11 mouse cellular contexts compared by ENCODE assay signal in the genomic region with DNA sequence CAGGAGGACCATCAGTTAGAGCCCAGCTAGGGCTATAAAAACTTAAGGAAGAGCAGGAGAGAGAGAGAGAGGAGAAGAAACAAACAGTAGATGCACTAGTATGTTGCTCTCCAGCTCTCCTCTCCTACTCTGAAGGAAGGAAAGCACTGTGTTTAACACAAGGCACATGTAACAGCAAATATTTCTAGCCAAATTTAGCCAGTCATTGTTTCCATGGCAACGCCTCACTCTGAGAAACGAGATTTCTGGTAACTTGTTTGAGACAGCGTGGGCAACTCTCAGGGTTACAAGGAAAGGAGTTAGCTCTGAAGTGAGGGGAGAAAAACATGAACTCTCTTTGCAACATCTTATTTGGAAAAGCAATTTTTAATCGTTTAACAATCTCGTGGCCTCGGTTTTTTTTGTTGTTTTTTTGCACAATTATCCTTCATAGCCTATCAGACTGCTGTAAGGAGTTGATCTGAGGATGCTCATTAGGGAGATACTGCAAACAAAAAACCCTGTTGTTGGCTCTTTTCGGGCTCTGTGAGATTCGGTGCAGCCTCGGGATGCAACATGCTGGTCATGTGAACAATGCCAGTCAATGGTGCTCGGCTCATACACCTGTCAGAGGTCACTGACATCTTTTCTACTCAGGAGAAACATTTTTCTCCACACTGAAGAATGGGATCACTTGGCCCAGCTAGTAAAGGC. TPM values are rescaled to one million over a fixed set of nuclear protein-coding genes. Genes with fewer than 3 reads are reported as not detected.
DNase-seq lines count a peak whose midpoint lies in the region; ATAC-seq lines count a peak whose summit lies in the region.
"Had no signal": no experiment of that assay in that cellular context is flagged by ENCODE, and none has a peak within 500 bp of the region (broad histone marks: within the 10 kb centered on the region; RNA-seq: fewer than 3 reads in every experiment).

No protein-coding gene starts in this region.

- peak; percentile 75 for ATAC-seq in forebrain, embryonic 13.5 days
- ATAC-seq in inflammation-experienced regulatory T-cells, adult 6 months = no peak
- ATAC-seq: intestine, embryonic 16.5 days had no signal

- no peak for DNase-seq in forebrain, embryonic 10.5 days (ENCODE audit: extremely low spot score, low spot score)
- DNase-seq in NIH3T3 (ENCODE audit: low read depth) = peak; percentile 62
- DNase-seq in frontal cortex, postnatal 14 days (ENCODE audit: low spot score in 2 of 2) = peak; percentile 58
- DNase-seq in left cerebral cortex, postnatal 10 days (ENCODE audit: extremely low spot score in 1 of 2, low spot score in 2 of 2) = peak; percentile 58 to 89
- DNase-seq in gastrocnemius, postnatal 25 days = no peak
- no peak for DNase-seq in thymus, postnatal 4 days

- H3K4me2 ChIP-seq in forebrain, embryonic 13.5 days = no peak overlapping the region

- no peaks in the 10 kb centered on the region for H3K27me3 ChIP-seq in forebrain, embryonic 13.5 days
- no peaks in the 10 kb centered on the region for H3K27me3 ChIP-seq in forebrain, embryonic 10.5 days (ENCODE audit: poor library complexity, severe bottlenecking)

- WGBS in forebrain, embryonic 13.5 days = 30% methylated on average over 10 of the region's 10 CpGs
- WGBS in forebrain, embryonic 10.5 days = 63% methylated on average over 10 of the region's 10 CpGs

- H3K36me3 ChIP-seq in forebrain, embryonic 13.5 days (ENCODE audit: poor library complexity, severe bottlenecking) = no peaks in the 10 kb centered on the region
- H3K36me3 ChIP-seq in forebrain, embryonic 10.5 days (replicated peaks) = no peaks in the 10 kb centered on the region

- no peak overlapping the region for H3K4me3 ChIP-seq in forebrain, embryonic 13.5 days
- H3K4me3 ChIP-seq in forebrain, embryonic 10.5 days = no peak overlapping the region
- H3K4me3 ChIP-seq: erythroblast, embryonic 14.5 days had no signal

- H3K4me1 ChIP-seq in forebrain, embryonic 13.5 days = peaks cover 9% of the 10 kb centered on the region
- H3K4me1 ChIP-seq in forebrain, embryonic 10.5 days = peaks cover 14% of the 10 kb centered on the region

- intact Hi-C loops in left cerebral cortex, postnatal 10 days (cut with DNase I) = no loop called here

- no peak overlapping the region for H3K27ac ChIP-seq in forebrain, embryonic 13.5 days
- no peak overlapping the region for H3K27ac ChIP-seq in forebrain, embryonic 10.5 days

- no peak overlapping the region for H3K9ac ChIP-seq in forebrain, embryonic 13.5 days

- H3K9me3 ChIP-seq in forebrain, embryonic 13.5 days (replicated peaks) = no peaks in the 10 kb centered on the region
- H3K9me3 ChIP-seq in forebrain, embryonic 10.5 days = no peaks in the 10 kb centered on the region

RNA-seq across cellular contexts. Expression of gene Gm17359, which starts 22.3 kb away (rescaled TPM):
- polyA plus RNA-seq in forebrain, embryonic 13.5 days (2015; fragmentation: Nextera tagmentation; extraction: Ambion mirVana) = not detected in 2 replicates
- not detected in 2 replicates for polyA plus RNA-seq in forebrain, embryonic 10.5 days (2016; fragmentation: Nextera tagmentation; extraction: Ambion mirVana)
- not detected for total RNA-seq in left cerebral cortex, postnatal 10 days (2021)
- total RNA-seq in gastrocnemius, postnatal 25 days (2021) = not detected
- polyA plus RNA-seq in inflammation-experienced regulatory T-cells, adult 6 months (2017; shearing (Covaris generic)) = not detected
- polyA plus RNA-seq: erythroblast, embryonic 14.5 days; intestine, embryonic 16.5 days; lung, embryonic 16.5 days had no signal

RNA-seq across cellular contexts. Expression of gene Rapgef2, which starts 27.8 kb away (rescaled TPM):
- 7.5 and 7.7 TPM in 2 replicates for polyA plus RNA-seq in forebrain, embryonic 13.5 days (2015; fragmentation: Nextera tagmentation; extraction: Ambion mirVana)
- 4.4 and 5.2 TPM in 2 replicates for polyA plus RNA-seq in forebrain, embryonic 10.5 days (2016; fragmentation: Nextera tagmentation; extraction: Ambion mirVana)
- 10 to 100 TPM; 92.8 to 96.4 TPM for total RNA-seq in left cerebral cortex, postnatal 10 days (2021)
- total RNA-seq in gastrocnemius, postnatal 25 days (2021) = 10 to 100 TPM; 13.5 to 20.6 TPM
- 1 to 10 TPM; 5.0 to 7.9 (median 6.5) TPM for polyA plus RNA-seq in inflammation-experienced regulatory T-cells, adult 6 months (2017; shearing (Covaris generic))

Comparison
In these comparisons a context has a peak if more than half of its experiments do, and no peak if none do; other contexts are left out.
1. DNase-seq: peak in NIH3T3 (single experiment), frontal cortex, postnatal 14 days (2 of 2) and left cerebral cortex, postnatal 10 days (2 of 2); none in forebrain, embryonic 10.5 days (single experiment), gastrocnemius, postnatal 25 days (single experiment) and thymus, postnatal 4 days (single experiment).